Mouse (Mus musculus): ENCODE measurements at regions not wholly inside any gene's neighbourhood (a gene's known extent, or its start where the extent isn't known, plus 50 kb on each side); places are given as distances from the start of the nearest gene placed in this dataset.

- DNase-seq = no peak
Observed at GRCm38 (mm10) chr4:69197577-69197976, 243.4 kb upstream of the Brinp1 start.

- no peak for DNase-seq
Observed at GRCm38 (mm10) chr4:69196094-69196493, 241.9 kb upstream of the Brinp1 start.

GRCm38 (mm10) chr4:69195645-69196044, 241.4 kb upstream of the Brinp1 start:
- DNase-seq = peak; percentile 81
